Mouse (Mus musculus) cortical plate, adult 2 months (tissue): ENCODE measurements around the gene Knstrn.

Source experiments
- CTCF ChIP-seq: fragments of 200-500 bp; IDR thresholded peaks from 2 replicates; pipeline ENCODE4 v1.5.1; 2011; ENCODE audit warnings: mild to moderate bottlenecking, control low read depth, low read length; ENCODE audit not compliant: insufficient read depth; ENCODE audit errors: extremely low read depth
- POLR2A ChIP-seq: fragments of 200-500 bp; IDR thresholded peaks from 2 replicates; pipeline ENCODE4 v1.6.1; 2011; ENCODE audit warnings: mild to moderate bottlenecking, low read length, control low read depth; ENCODE audit not compliant: insufficient read depth; ENCODE audit errors: extremely low read depth

DNA sequence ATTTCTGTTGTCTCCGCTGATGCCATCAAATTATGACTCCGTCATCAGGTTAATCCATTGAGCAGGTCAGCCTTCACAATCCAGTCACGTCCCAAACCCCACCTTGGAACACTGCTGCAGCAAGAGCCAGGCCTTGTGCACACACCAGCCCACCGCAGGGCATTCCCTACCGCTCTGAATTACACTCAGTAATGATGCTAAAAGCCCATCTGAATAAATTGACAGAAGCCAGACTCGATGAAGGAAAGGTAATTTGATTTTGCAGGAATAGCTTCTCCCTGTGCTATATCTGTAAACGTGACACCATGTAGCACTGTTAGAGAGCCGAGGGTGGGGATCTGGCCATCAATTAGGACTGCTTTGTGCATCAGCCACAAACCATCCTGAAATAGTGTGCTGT is 61.5 kb downstream of the Knstrn start:
- TF ChIP-seq POLR2A (no peak), CTCF (no peak)
